Mouse (Mus musculus) liver, postnatal 0 days (tissue): ENCODE measurements around the gene Oaz2.

Source experiments
- CTCF ChIP-seq: sonication (generic); IDR thresholded peaks from 2 replicates; pipeline ENCODE4 v1.5.1; 2016; ENCODE audit warnings: antibody characterized with exemption, low read depth
- EP300 ChIP-seq: IDR thresholded peaks from 2 replicates; pipeline ENCODE4 v1.6.1; 2016; ENCODE audit warnings: antibody characterized with exemption, low read depth, mild to moderate bottlenecking

DNA sequence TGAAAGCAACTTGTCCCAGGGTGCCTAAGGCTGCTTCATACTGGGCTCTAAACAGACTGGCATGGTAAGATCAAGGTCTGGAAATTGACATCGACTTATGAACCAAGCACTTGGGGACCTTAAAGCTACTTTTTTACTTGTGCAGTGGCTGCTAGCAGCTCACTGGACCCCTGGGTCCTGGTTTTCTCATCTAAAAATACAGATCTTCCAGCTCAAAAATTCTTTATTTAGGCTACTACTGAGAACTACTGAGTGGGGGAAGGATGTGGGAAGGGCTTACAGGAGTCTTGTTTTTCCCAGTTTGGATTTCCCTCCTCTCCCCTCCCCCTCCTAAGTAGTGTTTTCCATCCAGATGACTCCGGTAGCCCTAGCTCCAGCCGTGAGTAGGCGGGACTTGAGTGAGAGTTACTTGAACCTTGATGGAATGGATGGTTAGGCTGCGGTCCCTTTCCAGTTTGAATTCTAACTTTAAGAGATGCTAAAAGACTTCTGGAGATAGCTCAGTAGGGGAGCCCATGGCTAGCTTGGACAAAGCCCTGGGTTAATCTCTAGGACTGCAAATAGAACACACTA, 26.9 kb upstream of the Oaz2 start:
- TF ChIP-seq CTCF: no peak
- no peak for TF ChIP-seq EP300
